Mouse (Mus musculus) kidney, embryonic 14.5 days (tissue): ENCODE measurements around the gene Gps1. TPM values are rescaled to one million over a fixed set of nuclear protein-coding genes. Genes with fewer than 3 reads are reported as not detected.
A peak's percentile ranks its signal among the peaks of the same experiment; 100 is the strongest.

Source experiments
- ATAC-seq: fragments of 200-750 bp; cut with Nextera tagmentation; 2 replicates; pipeline ENCODE4 v1.8.0; 2017; ENCODE audit warnings: moderate number of reproducible peaks, mild to moderate bottlenecking, moderate TSS enrichment, moderate library complexity; ENCODE audit not compliant: low FRiP score, low TSS enrichment
- H3K27ac ChIP-seq: fragments of 300-500 bp; sonication (generic); 2 replicates; pipeline ENCODE4 v1.5.1; 2014; ENCODE audit warnings: low read depth, mild to moderate bottlenecking, low read length, moderate library complexity, mixed read lengths
- H3K27me3 ChIP-seq: fragments of 300-500 bp; sonication (generic); 2 replicates; pipeline ENCODE4 v1.6.1; 2014; ENCODE audit warnings: mild to moderate bottlenecking, low read length; ENCODE audit not compliant: control insufficient read depth, insufficient read depth
- H3K36me3 ChIP-seq: fragments of 300-500 bp; sonication (generic); 2 replicates; pipeline ENCODE4 v1.6.1; 2014; ENCODE audit warnings: low read length, mixed read lengths; ENCODE audit not compliant: control insufficient read depth, insufficient read depth
- H3K4me1 ChIP-seq: fragments of 300-500 bp; sonication (generic); 2 replicates; pipeline ENCODE4 v1.6.1; 2014; ENCODE audit warnings: low read length, mixed read lengths; ENCODE audit not compliant: control insufficient read depth, insufficient read depth
- H3K4me2 ChIP-seq: fragments of 300-500 bp; sonication (generic); replicated peaks from 2 replicates; pipeline ENCODE4 v1.6.1; 2014; ENCODE audit warnings: low read depth, mild to moderate bottlenecking, low read length
- H3K4me3 ChIP-seq: fragments of 300-500 bp; sonication (generic); 2 replicates; pipeline ENCODE4 v1.5.1; 2014; ENCODE audit warnings: mild to moderate bottlenecking, low read length
- H3K9ac ChIP-seq: fragments of 300-500 bp; sonication (generic); 2 replicates; pipeline ENCODE4 v1.6.1; 2014; ENCODE audit warnings: low read depth, mild to moderate bottlenecking, low read length, moderate library complexity
- H3K9me3 ChIP-seq: fragments of 300-500 bp; sonication (generic); 2 replicates; pipeline ENCODE4 v1.6.1; 2016; ENCODE audit warnings: low read length; ENCODE audit not compliant: control insufficient read depth
- WGBS: fragments of 180-500 bp; shearing (Covaris S2); extraction: QIAGEN DNeasy Blood & Tissue Kit; methylation state at CpG from one replicate; pipeline ENCODE4 v1.1.7; 2014; 5-methylcytosine and 5-hydroxymethylcytosine counted together
- polyA plus RNA-seq: library from polyadenylated mRNA; unstranded; fragments of >200 nt; fragmentation: Nextera tagmentation; extraction: Ambion mirVana; gene quantifications from 2 replicates; pipeline ENCODE4 v1.2.1, GENCODE M21; 2014

Gps1 gene
- polyA plus RNA-seq, 1 experiment from 2014 or later, result 239 TPM

DNA sequence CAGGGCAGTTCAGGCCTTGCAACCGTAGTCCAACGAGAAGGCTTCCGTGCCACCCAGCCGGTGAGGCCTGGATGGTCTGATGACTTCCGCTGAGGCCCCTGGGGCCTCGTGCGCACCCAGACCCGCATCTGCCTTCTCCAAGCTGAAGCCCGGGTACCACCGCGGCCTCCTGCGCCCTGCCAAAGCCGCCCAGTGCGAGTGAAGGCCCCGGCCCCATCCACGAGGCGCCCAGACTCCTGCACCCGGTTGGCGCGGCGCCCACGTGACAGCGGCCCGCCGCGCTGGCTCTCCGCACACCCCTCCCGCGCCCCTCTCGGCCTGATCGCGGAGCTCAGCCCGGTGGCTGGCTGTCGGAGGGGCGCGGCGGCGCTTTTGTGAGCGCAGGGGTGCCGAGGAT, 39.5 kb downstream of the Gps1 start:
- ATAC-seq, result peak; percentile 37
- Histone ChIP-seq H3K36me3 (peaks cover 33% of the 10 kb centered on the region), H3K27me3 (no peaks in the 10 kb centered on the region), H3K27ac (peak overlapping the region; percentile 98), H3K4me1 (peaks cover 14% of the 10 kb centered on the region), H3K9ac (peak overlapping the region; percentile 93), H3K4me2 (peak overlapping the region; percentile 96), H3K9me3 (no peaks in the 10 kb centered on the region), H3K4me3 (peak overlapping the region; percentile 89)
- under 1% methylated on average over 40 of the region's 40 CpGs for WGBS

- under 1% methylated on average over 67 of the region's 109 CpGs for WGBS
- Histone ChIP-seq H3K27ac (peak within 1 kb of the TSS; percentile 98), H3K9ac (peak within 1 kb of the TSS; percentile 93), H3K27me3 (no peaks in the 10 kb centered on the region), H3K36me3 (peaks cover 27% of the 10 kb centered on the region), H3K4me1 (peaks cover 14% of the 10 kb centered on the region), H3K4me3 (peak within 1 kb of the TSS; percentile 89), H3K4me2 (peak within 1 kb of the TSS; percentile 96), H3K9me3 (no peaks in the 10 kb centered on the region)
- peak; percentile 91 for ATAC-seq
These were observed 40.1 kb downstream of the Gps1 start, which contains the start of gene Fasn for GRCm38 (mm10) chr11:120823956-120824786. Gene Fasn (minus strand): TSS chr11:120824547.

- peak; percentile 18 for ATAC-seq
- Histone ChIP-seq H3K9me3 (no peaks in the 10 kb centered on the region), H3K27me3 (no peaks in the 10 kb centered on the region), H3K4me3 (peak overlapping the region; percentile 89), H3K9ac (peak overlapping the region; percentile 93), H3K36me3 (peaks cover 21% of the 10 kb centered on the region), H3K4me1 (peaks cover 14% of the 10 kb centered on the region), H3K4me2 (peak overlapping the region; percentile 96), H3K27ac (peak overlapping the region; percentile 98)
- WGBS, result 0% methylated on average over 21 of the region's 21 CpGs
These were observed 40.8 kb downstream of the Gps1 start for GRCm38 (mm10) chr11:120824787-120825288.

- peak overlapping the region; percentile 98 for H3K27ac ChIP-seq
- peaks cover 14% of the 10 kb centered on the region for H3K4me1 ChIP-seq
- peak overlapping the region; percentile 89 for H3K4me3 ChIP-seq
- H3K4me2 ChIP-seq, result peak overlapping the region; percentile 96
- peak overlapping the region; percentile 93 for H3K9ac ChIP-seq
- WGBS, result 36% methylated on average over 4 of the region's 4 CpGs
- H3K9me3 ChIP-seq, result no peaks in the 10 kb centered on the region
- peaks cover 15% of the 10 kb centered on the region for H3K36me3 ChIP-seq
- no peaks in the 10 kb centered on the region for H3K27me3 ChIP-seq
- ATAC-seq, result no peak
These were observed 41.3 kb downstream of the Gps1 start for GRCm38 (mm10) chr11:120825289-120825863.

DNA sequence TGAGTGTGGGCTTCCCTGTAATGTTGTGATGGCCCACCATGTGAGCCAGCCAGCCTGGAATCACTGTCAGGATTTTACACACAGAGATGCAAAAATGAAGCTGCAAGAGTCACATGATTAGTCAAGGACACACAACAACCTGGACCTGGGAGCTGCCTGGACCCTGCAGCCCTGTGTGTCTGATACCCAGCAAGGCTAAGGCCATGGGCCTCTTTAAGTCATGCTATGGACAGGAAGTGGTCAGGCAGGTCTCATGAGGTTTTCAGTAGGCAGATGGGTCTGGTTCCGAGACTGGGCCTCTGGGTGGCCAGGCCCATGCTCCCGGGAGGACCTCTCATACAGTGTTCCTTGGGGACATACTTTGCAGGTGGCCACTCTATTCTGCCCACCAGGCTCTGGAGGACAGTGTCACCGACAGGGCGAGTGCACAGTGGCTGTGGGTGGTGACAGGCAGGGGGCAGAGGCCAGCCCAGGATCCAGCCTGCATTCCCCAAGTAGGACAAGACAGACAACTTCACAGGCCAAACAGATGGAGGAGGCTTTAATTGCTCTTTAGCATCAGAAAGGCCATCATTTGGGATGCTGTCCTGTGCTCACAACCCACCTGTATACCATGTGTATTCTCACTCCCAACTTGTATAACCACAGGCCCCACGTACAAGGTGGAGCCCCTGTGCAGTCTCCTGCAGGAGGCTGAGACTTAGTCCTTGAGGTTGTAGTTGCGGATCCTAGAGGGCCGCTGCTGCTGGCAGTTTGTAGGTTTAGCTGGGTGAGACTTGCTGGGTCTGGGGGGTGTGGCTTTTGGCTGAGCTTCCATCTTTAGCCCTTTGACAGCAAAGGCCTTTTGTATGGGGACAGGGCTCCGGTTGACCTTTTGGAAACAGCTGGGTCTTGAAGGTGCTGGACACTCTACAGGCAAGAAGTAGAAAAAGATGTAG, 42.2 kb downstream of the Gps1 start:
- no peak for ATAC-seq
- H3K4me1 ChIP-seq, result peaks cover 14% of the 10 kb centered on the region
- H3K36me3 ChIP-seq, result peaks cover 7% of the 10 kb centered on the region
- no peak overlapping the region for H3K4me3 ChIP-seq
- no peaks in the 10 kb centered on the region for H3K9me3 ChIP-seq
- no peak overlapping the region for H3K4me2 ChIP-seq
- peak overlapping the region; percentile 93; the same call in 1 of the 2 replicates for H3K9ac ChIP-seq
- H3K27me3 ChIP-seq, result no peaks in the 10 kb centered on the region
- peak overlapping the region; percentile 98; the same call in 1 of the 2 replicates for H3K27ac ChIP-seq
- WGBS, result 82% methylated on average over 8 of the region's 8 CpGs

- Histone ChIP-seq H3K9me3 (no peaks in the 10 kb centered on the region), H3K4me3 (no peak overlapping the region), H3K27ac (no peak overlapping the region), H3K36me3 (no peaks in the 10 kb centered on the region), H3K9ac (no peak overlapping the region), H3K27me3 (no peaks in the 10 kb centered on the region), H3K4me1 (no peaks in the 10 kb centered on the region; the same call in none of the 2 replicates), H3K4me2 (no peak overlapping the region)
- 81% methylated on average over 4 of the region's 4 CpGs for WGBS
- no peak for ATAC-seq
These were observed 44.3 kb downstream of the Gps1 start for GRCm38 (mm10) chr11:120828416-120828815.

DNA sequence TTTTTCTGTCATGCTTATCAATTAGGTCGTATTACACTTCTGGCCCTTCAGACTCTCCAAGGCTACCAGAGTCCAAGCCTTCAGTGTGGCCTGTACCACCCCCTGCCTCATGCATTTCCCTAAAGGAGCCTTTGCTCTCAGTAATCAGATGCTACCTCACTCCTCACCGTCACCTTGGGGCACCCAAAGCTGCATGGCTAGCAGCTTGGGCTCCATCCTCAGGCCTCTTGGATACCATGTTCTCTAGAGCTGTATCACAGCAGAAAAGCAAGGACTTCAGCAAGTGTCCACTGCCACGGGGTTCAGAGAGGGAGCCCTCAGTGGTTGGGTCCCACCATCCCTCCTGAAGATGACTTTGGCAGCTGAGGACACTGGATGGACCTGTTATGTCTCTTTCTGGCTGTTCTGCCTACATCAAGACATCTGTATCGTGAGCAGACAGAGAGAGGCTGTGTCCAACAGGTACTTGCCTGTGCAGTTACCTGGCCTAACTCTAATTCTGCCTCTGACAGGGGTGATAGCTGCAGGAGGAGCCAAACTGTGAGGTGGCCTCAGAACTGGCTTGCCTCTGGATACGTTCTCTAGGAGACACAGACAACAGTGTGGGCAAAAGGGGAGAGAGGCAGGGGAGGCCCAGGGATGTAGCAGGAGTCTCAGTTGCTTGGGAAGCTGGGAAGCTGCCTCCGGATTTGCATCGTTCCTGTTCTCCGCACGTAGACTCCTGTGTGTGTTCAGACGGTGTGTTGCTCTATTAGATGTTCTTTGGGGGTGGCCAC, 45.9 kb downstream of the Gps1 start:
- H3K27me3 ChIP-seq, result no peaks in the 10 kb centered on the region
- no peak for ATAC-seq
- no peak overlapping the region for H3K27ac ChIP-seq
- no peaks in the 10 kb centered on the region for H3K36me3 ChIP-seq
- H3K9me3 ChIP-seq, result no peaks in the 10 kb centered on the region
- H3K4me3 ChIP-seq, result no peak overlapping the region
- 83% methylated on average over 10 of the region's 10 CpGs for WGBS
- no peak overlapping the region for H3K9ac ChIP-seq
- H3K4me2 ChIP-seq, result no peak overlapping the region
- no peaks in the 10 kb centered on the region; the same call in none of the 2 replicates for H3K4me1 ChIP-seq

DNA sequence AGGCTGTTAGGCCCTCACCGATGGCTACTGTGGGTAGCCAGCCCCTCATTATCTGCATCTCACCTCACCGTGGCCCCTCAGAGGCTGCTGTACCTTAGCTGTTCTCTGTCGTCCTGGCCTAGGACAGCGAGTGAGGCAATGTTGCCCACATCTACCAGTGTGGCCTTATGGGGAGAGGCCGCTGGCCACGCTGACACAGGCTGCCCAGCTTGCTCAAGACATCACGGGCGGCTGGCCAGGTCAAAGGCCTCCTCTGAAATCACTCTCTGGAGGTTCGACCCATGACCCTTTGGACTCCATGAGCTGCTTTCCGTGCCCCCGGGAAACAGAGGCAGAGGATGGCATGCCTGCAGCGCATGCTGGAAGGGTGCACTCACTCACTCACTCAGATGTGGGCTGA, 46.6 kb downstream of the Gps1 start:
- Histone ChIP-seq H3K27me3 (no peaks in the 10 kb centered on the region), H3K4me3 (no peak overlapping the region), H3K9me3 (no peaks in the 10 kb centered on the region), H3K4me1 (no peaks in the 10 kb centered on the region; the same call in 1 of the 2 replicates), H3K27ac (no peak overlapping the region), H3K9ac (no peak overlapping the region), H3K36me3 (no peaks in the 10 kb centered on the region), H3K4me2 (no peak overlapping the region)
- WGBS, result 76% methylated on average over 12 of the region's 12 CpGs
- ATAC-seq, result no peak
